Mouse (Mus musculus): ENCODE data around the gene Mgat2. TPM values are rescaled to one million over a fixed set of nuclear protein-coding genes. Genes with fewer than 3 reads are reported as not detected.
"Not testable (repeated sequence)": the region's sequence is repeated elsewhere in the genome, so short reads cannot be mapped to it uniquely, and the experiment has no call there.

The Mgat2 gene
- polyA plus RNA-seq (2015; fragmentation: Nextera tagmentation; extraction: Ambion mirVana) = 40.1 and 45.2 TPM in 2 replicates

DNA sequence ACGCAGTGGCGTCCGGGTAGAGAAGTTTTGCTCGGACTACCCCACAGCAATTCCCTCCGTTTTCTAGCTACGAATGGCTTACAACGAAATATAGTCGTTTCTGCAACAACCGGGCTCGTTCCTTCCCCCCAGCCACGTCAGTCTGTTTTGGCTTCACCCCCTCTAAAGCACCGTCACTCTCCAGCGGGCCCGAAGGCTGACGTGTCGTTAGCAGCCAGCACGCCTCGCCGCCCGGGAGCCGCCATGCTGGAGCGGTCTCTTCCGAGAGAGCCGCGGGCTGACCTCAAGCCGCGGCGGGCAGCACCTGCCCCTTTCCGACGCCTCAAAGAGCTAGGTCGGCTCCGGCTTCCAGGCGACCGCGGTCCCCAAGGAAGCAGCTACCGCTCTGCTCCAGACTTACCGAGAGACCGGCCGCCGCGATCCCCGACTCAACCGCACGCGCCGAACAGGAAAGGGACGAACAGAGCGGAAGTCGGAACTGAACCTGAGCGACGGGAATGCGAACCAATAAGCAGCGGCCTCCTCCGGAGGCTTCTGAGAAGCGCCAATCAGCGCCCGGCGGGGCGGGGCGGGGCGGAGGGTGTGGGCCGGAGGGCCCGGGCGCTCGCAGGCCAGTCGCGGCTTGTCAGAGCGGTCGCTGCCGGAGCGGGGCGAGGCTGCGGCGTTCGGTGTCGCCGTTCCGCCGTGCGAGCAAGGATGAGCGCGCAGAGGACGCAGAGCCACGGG is at the start of gene Mgat2, which contains the start of gene Rpl36al:
Gene Mgat2 (plus strand): TSS at position 575 of the 726 bp plus-strand sequence.
Gene Rpl36al (minus strand): TSS at position 501 of the 726 bp plus-strand sequence.
- Histone ChIP-seq H3K9ac (peak within 1 kb of the TSS; percentile 86), H3K27me3 (no peaks in the 10 kb centered on the region), H3K36me3 (peaks cover 8% of the 10 kb centered on the region; the same call in 1 of the 2 replicates), H3K4me1 (replicated peaks) (peaks cover 25% of the 10 kb centered on the region), H3K4me2 (peak within 1 kb of the TSS; percentile 96), H3K27ac (peak within 1 kb of the TSS; percentile 92), H3K9me3 (replicated peaks) (no peaks in the 10 kb centered on the region), H3K4me3 (peak within 1 kb of the TSS; percentile 77)
- WGBS = under 1% methylated on average over 80 of the region's 84 CpGs
- peak; percentile 98 for ATAC-seq (replicated peaks; ENCODE audit: insufficient number of reproducible peaks, insufficient read depth, low FRiP score, low read depth)

DNA sequence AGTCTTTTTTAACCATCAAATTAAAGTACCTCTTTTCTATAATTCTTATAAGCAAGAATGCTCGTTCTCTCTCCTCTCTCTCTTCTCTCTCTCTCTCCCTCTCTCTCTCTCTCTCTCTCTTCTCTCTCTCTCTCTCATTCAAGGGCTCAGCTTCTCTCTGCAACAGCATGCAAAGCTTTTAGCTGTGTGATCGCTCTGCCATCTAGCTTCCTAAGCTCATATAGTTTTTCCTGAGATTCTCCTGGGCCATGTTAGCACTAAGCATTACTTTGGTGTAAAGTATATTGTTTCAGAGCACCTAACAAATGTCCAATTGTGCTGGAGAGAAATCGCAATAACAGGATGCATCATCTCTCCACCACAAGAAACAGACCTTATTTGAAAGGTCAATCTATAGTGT is 44.8 kb upstream of the Mgat2 start:
- Histone ChIP-seq H3K27me3 (no peaks in the 10 kb centered on the region), H3K4me2 (no peak overlapping the region), H3K36me3 (no peaks in the 10 kb centered on the region), H3K9ac (no peak overlapping the region), H3K9me3 (replicated peaks) (no peaks in the 10 kb centered on the region), H3K4me1 (replicated peaks) (no peaks in the 10 kb centered on the region), H3K4me3 (no peak overlapping the region), H3K27ac (no peak overlapping the region)
- 84% methylated on average over 3 of the region's 3 CpGs for WGBS
- no peak for ATAC-seq (replicated peaks; ENCODE audit: insufficient number of reproducible peaks, insufficient read depth, low FRiP score, low read depth)

DNA sequence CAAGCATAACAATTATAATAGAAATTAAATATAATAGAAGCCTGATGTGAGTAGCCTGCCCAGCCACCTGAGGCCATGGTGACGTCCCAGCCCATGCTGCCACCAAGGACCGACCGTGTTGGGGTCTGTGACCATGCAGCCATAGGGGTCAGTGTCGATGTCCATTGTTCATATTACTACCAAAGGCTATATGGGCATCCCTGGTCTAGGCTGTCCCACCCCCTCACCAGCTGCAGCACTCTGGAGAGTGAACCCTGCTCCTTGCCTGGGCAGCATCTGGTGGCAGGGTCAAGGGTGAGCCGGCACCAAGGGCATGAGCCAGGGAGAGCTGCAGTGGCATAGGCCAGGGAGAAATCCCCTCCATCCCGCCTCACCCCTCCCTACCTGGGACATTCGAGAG is 44.1 kb upstream of the Mgat2 start:
- no peak; the same call in 1 of the 2 replicates for ATAC-seq (replicated peaks; ENCODE audit: insufficient number of reproducible peaks, insufficient read depth, low FRiP score, low read depth)
- no peaks in the 10 kb centered on the region for H3K9me3 ChIP-seq (replicated peaks)
- H3K4me3 ChIP-seq = no peak overlapping the region
- WGBS = 87% methylated on average over 7 of the region's 7 CpGs
- no peak overlapping the region for H3K9ac ChIP-seq
- H3K4me2 ChIP-seq = no peak overlapping the region
- H3K36me3 ChIP-seq = no peaks in the 10 kb centered on the region
- no peaks in the 10 kb centered on the region for H3K27me3 ChIP-seq
- H3K4me1 ChIP-seq (replicated peaks) = no peaks in the 10 kb centered on the region
- H3K27ac ChIP-seq = no peak overlapping the region

DNA sequence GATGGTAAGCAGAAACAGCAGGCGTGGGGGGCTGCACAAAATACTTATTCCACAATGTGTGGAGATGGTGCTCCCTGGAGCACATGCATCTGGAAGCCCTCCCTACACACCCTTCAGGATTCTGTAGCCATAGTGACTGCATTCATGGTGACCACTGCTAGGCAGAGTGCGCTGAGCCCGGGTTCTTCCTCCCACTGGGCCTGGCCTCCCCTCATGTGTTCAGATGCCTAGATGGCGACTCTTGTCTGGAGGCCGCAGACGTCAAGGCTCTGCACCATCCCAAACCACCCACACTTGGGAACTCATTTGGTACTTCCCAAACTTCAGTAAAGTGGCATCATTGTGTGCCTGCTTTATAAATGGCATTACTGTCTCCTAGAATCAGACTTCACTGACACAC is 40.5 kb upstream of the Mgat2 start:
- no peak overlapping the region for H3K4me3 ChIP-seq
- H3K4me1 ChIP-seq (replicated peaks) = no peaks in the 10 kb centered on the region
- H3K27me3 ChIP-seq = no peaks in the 10 kb centered on the region
- H3K36me3 ChIP-seq = no peaks in the 10 kb centered on the region
- H3K9ac ChIP-seq = no peak overlapping the region
- 76% methylated on average over 6 of the region's 6 CpGs for WGBS
- no peaks in the 10 kb centered on the region for H3K9me3 ChIP-seq (replicated peaks)
- no peak overlapping the region for H3K27ac ChIP-seq
- no peak for ATAC-seq (replicated peaks; ENCODE audit: insufficient number of reproducible peaks, insufficient read depth, low FRiP score, low read depth)
- H3K4me2 ChIP-seq = no peak overlapping the region

DNA sequence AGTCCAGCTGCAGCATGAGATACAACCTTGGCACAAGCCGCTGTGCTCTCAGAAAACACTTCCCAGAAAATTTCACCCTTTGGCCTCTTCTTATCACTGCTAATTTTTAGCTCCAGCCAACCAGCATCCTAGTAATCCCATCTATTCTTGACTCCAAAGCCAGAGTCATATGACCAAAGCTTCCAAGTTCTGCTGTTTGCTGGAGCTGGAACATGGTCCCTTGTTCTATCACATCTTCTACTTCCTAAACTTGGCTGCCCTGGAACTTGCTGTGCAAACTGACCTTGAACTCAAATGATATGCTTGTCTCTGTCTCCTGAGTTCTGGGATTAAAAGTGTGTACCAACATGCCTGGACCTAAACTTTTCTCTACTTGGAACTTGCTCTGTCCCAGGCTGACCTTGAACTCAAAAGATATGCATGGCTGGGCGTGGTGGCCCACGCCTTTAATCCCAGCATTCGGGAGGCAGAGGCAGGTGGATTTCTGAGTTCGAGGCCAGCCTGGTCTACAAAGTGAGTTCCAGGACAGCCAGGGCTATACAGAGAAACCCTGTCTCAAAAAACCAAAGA is 36.7 kb upstream of the Mgat2 start:
- Histone ChIP-seq H3K9me3 (replicated peaks) (no peaks in the 10 kb centered on the region), H3K27ac (no peak overlapping the region), H3K27me3 (no peaks in the 10 kb centered on the region), H3K4me2 (no peak overlapping the region), H3K36me3 (no peaks in the 10 kb centered on the region), H3K9ac (no peak overlapping the region), H3K4me1 (replicated peaks) (no peaks in the 10 kb centered on the region), H3K4me3 (no peak overlapping the region)
- no peak for ATAC-seq (replicated peaks; ENCODE audit: insufficient number of reproducible peaks, insufficient read depth, low FRiP score, low read depth)
- WGBS = 85% methylated on average over 5 of the region's 5 CpGs

DNA sequence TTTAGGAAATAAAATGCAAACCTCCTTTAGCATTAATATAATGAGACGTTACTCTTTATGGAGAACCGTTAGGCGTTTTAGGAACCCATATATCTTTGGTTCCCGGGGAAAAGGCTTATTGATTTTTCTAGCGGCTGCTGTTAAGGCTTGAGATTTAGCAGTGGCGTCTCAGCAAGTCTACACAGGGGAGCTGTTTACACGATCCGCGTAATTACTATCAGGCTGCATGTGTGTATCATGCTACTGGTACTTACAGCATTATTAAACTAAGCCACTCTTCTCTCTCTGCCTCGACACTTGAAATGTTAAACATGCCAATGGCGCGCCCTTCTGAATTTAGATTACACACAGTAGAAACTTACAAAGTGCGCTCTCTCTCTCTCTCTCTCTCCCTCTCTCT is 33.9 kb upstream of the Mgat2 start:
- Histone ChIP-seq H3K27ac (no peak overlapping the region), H3K27me3 (no peaks in the 10 kb centered on the region), H3K9me3 (replicated peaks) (no peaks in the 10 kb centered on the region), H3K4me3 (no peak overlapping the region), H3K4me1 (replicated peaks) (no peaks in the 10 kb centered on the region), H3K4me2 (no peak overlapping the region), H3K36me3 (no peaks in the 10 kb centered on the region; the same call in 1 of the 2 replicates), H3K9ac (no peak overlapping the region)
- ATAC-seq (replicated peaks; ENCODE audit: insufficient number of reproducible peaks, insufficient read depth, low FRiP score, low read depth) = no peak
- WGBS = 81% methylated on average over 13 of the region's 13 CpGs

DNA sequence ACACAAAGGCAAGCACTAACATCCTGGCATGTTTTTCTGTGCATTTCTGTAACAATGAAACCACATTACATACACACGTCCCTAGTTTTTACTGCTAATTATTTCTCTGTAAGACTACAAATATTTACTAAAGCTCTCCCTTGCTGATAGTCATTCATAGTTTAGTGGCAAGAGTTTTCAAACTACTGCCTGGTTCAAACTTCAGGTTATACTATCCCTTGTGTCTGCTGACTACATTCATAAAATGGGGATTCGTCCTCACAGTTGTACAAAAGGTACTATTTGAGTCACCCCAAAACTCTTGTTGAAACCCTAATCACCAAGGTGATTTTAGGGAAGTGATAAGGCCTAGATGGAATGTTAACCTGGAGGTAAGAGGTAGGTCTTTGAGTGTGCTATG is 28.0 kb upstream of the Mgat2 start:
- no peak overlapping the region for H3K4me3 ChIP-seq
- WGBS = 84% methylated on average over 2 of the region's 2 CpGs
- H3K4me1 ChIP-seq (replicated peaks) = peaks cover 4% of the 10 kb centered on the region
- ATAC-seq (replicated peaks; ENCODE audit: insufficient number of reproducible peaks, insufficient read depth, low FRiP score, low read depth) = no peak
- H3K36me3 ChIP-seq = peaks cover 15% of the 10 kb centered on the region
- H3K27me3 ChIP-seq = no peaks in the 10 kb centered on the region
- no peak overlapping the region for H3K27ac ChIP-seq
- no peak overlapping the region for H3K4me2 ChIP-seq
- no peaks in the 10 kb centered on the region for H3K9me3 ChIP-seq (replicated peaks)
- no peak overlapping the region for H3K9ac ChIP-seq

DNA sequence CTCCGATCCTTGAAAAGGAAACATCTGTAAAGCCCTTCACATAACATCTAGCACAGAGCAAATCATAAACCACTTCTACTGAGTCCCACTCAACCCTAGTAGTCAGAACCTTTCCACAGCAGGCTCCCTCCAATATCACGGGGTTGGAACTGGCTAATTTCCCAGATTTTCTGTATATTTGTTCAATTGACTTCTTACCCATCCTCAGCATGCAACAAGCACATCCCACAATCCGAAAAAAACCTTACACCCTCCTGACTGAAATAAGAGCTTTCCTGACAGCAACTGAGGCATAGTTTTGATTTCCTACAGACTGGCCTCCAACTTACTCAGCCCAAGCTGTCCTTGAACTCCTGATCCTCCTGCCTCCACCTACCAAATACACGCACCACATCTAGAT is 27.5 kb upstream of the Mgat2 start:
- no peaks in the 10 kb centered on the region for H3K27me3 ChIP-seq
- H3K9me3 ChIP-seq (replicated peaks) = no peaks in the 10 kb centered on the region
- no peak overlapping the region for H3K4me3 ChIP-seq
- H3K9ac ChIP-seq = no peak overlapping the region
- WGBS = 84% methylated on average over 4 of the region's 4 CpGs
- ATAC-seq (replicated peaks; ENCODE audit: insufficient number of reproducible peaks, insufficient read depth, low FRiP score, low read depth) = no peak
- peaks cover 15% of the 10 kb centered on the region for H3K36me3 ChIP-seq
- H3K27ac ChIP-seq = no peak overlapping the region
- no peak overlapping the region for H3K4me2 ChIP-seq
- peaks cover 4% of the 10 kb centered on the region for H3K4me1 ChIP-seq (replicated peaks)

DNA sequence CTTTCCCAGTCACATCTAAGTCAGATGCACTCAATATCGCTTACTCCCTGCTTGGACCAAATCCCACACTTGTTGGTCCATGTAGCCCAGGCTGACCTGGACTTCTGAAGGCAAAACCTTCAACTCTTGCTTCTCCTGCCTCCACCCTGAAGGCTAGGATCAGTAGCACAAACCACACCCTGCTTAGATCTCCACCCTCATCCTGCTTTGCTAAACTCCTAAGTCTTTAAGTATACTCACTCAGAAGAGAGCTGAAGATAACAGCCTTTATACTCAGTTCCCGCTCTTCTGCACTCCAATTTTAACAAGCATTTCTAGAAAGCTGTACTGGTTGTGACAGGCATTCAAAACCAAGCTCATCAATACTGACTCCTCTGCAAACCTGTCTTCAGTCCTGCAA is 26.9 kb upstream of the Mgat2 start:
- no peak overlapping the region for H3K9ac ChIP-seq
- H3K4me2 ChIP-seq = no peak overlapping the region
- no peak for ATAC-seq (replicated peaks; ENCODE audit: insufficient number of reproducible peaks, insufficient read depth, low FRiP score, low read depth)
- H3K36me3 ChIP-seq = peaks cover 15% of the 10 kb centered on the region
- no peak overlapping the region for H3K4me3 ChIP-seq
- 90% methylated on average over 2 of the region's 2 CpGs for WGBS
- peaks cover 4% of the 10 kb centered on the region for H3K4me1 ChIP-seq (replicated peaks)
- H3K9me3 ChIP-seq (replicated peaks) = no peaks in the 10 kb centered on the region
- H3K27me3 ChIP-seq = no peaks in the 10 kb centered on the region
- H3K27ac ChIP-seq = no peak overlapping the region

DNA sequence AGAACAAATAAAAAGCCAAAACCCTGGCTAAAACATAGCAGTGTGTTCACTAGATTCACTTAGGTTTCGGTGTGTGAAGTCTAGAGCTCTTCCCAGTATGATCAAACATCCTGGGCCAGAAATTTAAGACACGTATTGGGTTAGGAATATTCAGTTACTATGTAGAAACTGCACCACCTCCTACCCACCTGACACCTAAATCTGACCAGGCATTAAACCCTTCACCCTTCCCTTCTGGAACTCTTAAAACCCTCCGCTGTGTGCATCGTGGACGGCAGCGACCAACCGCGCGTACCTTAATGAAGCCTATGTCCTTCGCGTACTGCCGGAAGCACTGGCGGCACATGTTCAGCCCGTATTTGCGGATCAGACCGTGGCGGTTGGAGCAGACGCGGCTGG is 25.6 kb upstream of the Mgat2 start:
- H3K4me2 ChIP-seq = peak overlapping the region; percentile 63
- peaks cover 15% of the 10 kb centered on the region for H3K36me3 ChIP-seq
- H3K9ac ChIP-seq = peak overlapping the region; percentile 92
- peak overlapping the region; percentile 88 for H3K4me3 ChIP-seq
- no peaks in the 10 kb centered on the region for H3K27me3 ChIP-seq
- H3K4me1 ChIP-seq (replicated peaks) = peaks cover 4% of the 10 kb centered on the region
- WGBS = under 1% methylated on average over 19 of the region's 19 CpGs
- peak overlapping the region; percentile 96 for H3K27ac ChIP-seq
- no peaks in the 10 kb centered on the region for H3K9me3 ChIP-seq (replicated peaks)
- no peak for ATAC-seq (replicated peaks; ENCODE audit: insufficient number of reproducible peaks, insufficient read depth, low FRiP score, low read depth)

DNA sequence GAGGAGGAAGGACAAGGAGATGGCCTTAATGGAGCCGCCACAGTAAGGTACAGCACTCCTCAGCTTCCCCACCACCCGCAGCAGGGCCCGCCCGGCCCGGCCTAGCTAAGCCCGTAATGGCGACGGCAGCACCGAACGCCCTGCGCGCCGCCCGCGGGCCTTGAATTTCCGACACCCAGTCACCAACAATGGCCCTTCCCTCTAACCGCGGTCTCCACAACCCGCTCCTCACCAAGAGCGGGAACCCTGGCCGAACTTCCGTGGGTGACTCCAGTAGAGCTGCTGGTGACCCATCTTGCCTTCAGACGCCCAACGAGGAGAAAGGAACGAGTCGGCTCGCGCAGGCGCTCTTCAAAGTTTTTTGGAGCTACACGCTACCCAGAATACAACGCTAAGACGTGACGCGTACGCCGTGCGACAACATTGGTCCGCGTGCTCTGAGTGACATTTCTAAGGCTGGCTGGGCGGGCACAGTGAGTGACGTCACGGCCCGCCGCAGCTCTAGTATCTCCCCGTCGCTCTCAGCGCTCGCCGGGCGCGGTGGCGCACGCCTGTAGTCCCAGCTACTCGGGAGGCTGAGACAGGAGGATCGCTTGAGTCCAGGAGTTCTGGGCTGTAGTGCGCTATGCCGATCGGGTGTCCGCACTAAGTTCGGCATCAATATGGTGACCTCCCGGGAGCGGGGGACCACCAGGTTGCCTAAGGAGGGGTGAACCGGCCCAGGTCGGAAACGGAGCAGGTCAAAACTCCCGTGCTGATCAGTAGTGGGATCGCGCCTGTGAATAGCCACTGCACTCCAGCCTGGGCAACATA is 25.0 kb upstream of the Mgat2 start, which contains the start of gene Rps29:
Gene Rps29 (minus strand): TSS at position 422 of the 813 bp plus-strand sequence.
- H3K27me3 ChIP-seq; H3K4me1 ChIP-seq (replicated peaks); H3K9me3 ChIP-seq (replicated peaks): not testable (repeated sequence)
- Histone ChIP-seq H3K36me3 (peaks cover 15% of the 10 kb centered on the region), H3K4me3 (peak within 1 kb of the TSS; percentile 88), H3K27ac (peak within 1 kb of the TSS; percentile 96), H3K9ac (peak within 1 kb of the TSS; percentile 92), H3K4me2 (peak within 1 kb of the TSS; percentile 63)
- WGBS = under 1% methylated on average over 58 of the region's 68 CpGs
- ATAC-seq (replicated peaks; ENCODE audit: insufficient number of reproducible peaks, insufficient read depth, low FRiP score, low read depth) = peak; percentile 98

Data from heart, embryonic 15.5 days (tissue).